Mouse (Mus musculus) ES-E14 (cell line): ENCODE measurements around the gene Tbck. TPM values are rescaled to one million over a fixed set of nuclear protein-coding genes. Genes with fewer than 3 reads are reported as not detected.
A peak's percentile ranks its signal among the peaks of the same experiment; 100 is the strongest.

Experiments
- DNase-seq: peaks from one replicate; pipeline ENCODE4 v3.0.0-alpha.2; 2013; ENCODE audit warnings: low read depth, low spot score
- H3K27ac ChIP-seq: 2 replicates; pipeline ENCODE4 v1.5.1; 2012; ENCODE audit warnings: low read depth, mild to moderate bottlenecking, low read length, moderate library complexity, mixed read lengths; ENCODE audit not compliant: poor library complexity, insufficient read depth, severe bottlenecking
- H3K36me3 ChIP-seq: 2 replicates; pipeline ENCODE4 v1.6.1; 2012; ENCODE audit warnings: mild to moderate bottlenecking, low read length, moderate library complexity, mixed read lengths; ENCODE audit not compliant: control insufficient read depth, poor library complexity, insufficient read depth, severe bottlenecking
- H3K4me1 ChIP-seq, 2 experiments: fragments of 150-350 bp in 1 of 2; sonication (generic) in 1 of 2; 2 replicates each; pipeline ENCODE4 v1.6.1; 2012; ENCODE audit warnings: low read length in 2 of 2, mild to moderate bottlenecking in 1 of 2, mixed read lengths in 1 of 2; ENCODE audit not compliant: control insufficient read depth in 2 of 2, insufficient read depth in 2 of 2, poor library complexity in 1 of 2
- H3K4me3 ChIP-seq, 2 experiments: fragments of 150-350 bp in 1 of 2; sonication (generic) in 1 of 2; 2 replicates each; pipeline ENCODE4 v1.5.1; 2012; ENCODE audit warnings: low read length in 2 of 2, low read depth in 1 of 2, mild to moderate bottlenecking in 1 of 2, mixed read lengths in 1 of 2; ENCODE audit not compliant: insufficient read depth in 1 of 2, poor library complexity in 1 of 2, severe bottlenecking in 1 of 2
- H3K9ac ChIP-seq: 2 replicates; pipeline ENCODE4 v1.6.1; 2012; ENCODE audit warnings: low read depth, mild to moderate bottlenecking, low read length, mixed read lengths; ENCODE audit not compliant: poor library complexity, insufficient read depth, severe bottlenecking
- H3K9me3 ChIP-seq: fragments of 150-350 bp; sonication (generic); 2 replicates; pipeline ENCODE4 v1.6.1; 2012; ENCODE audit warnings: low read depth, mild to moderate bottlenecking, low read length; ENCODE audit not compliant: control insufficient read depth, insufficient read depth
- CHD2 ChIP-seq: IDR thresholded peaks from 2 replicates; pipeline ENCODE4 v1.6.1; 2014; ENCODE audit warnings: mild to moderate bottlenecking, low read depth, low read length, inconsistent platforms
- HCFC1 ChIP-seq: IDR thresholded peaks from 2 replicates; pipeline ENCODE4 v1.6.1; 2012; ENCODE audit warnings: low read length, inconsistent platforms, borderline replicate concordance; ENCODE audit not compliant: insufficient read depth
- MAFK ChIP-seq: IDR thresholded peaks from 2 replicates; pipeline ENCODE4 v1.6.1; 2014; ENCODE audit warnings: mild to moderate bottlenecking, low read depth, low read length, inconsistent platforms; ENCODE audit not compliant: insufficient read depth
- ZC3H11A ChIP-seq: IDR thresholded peaks from 2 replicates; pipeline ENCODE4 v1.6.1; 2012; ENCODE audit warnings: low read depth, mild to moderate bottlenecking, inconsistent platforms, low read length, borderline replicate concordance
- ZNF384 ChIP-seq: IDR thresholded peaks from 2 replicates; pipeline ENCODE4 v1.6.1; 2012; ENCODE audit warnings: low read depth, low read length, inconsistent platforms
- in situ Hi-C, 2 experiments: fragments of 600-800 bp; cut with MboI; formaldehyde crosslinking; loops; one replicate each; pipeline ENCODE4 v1.15.1; 2025; ENCODE audit warnings: low sequenced_read_pairs in 2 of 2, inconsistent platforms in 1 of 2; ENCODE audit not compliant: unreplicated experiment in 2 of 2
- total RNA-seq: library from RNA; depleted of rRNA; stranded (reverse); fragments of 300-350 nt; gene quantifications from 2 replicates; pipeline ENCODE4 v1.2.3, GENCODE M21; 2012

The Tbck gene
- total RNA-seq, 1 experiment: 8.4 TPM

- Histone ChIP-seq H3K27ac (no peak overlapping the region), H3K4me3 (no peak overlapping the region), H3K9ac (no peak overlapping the region), H3K4me1 (no peaks in the 10 kb centered on the region), H3K36me3 (no peaks in the 10 kb centered on the region), H3K9me3 (no peaks in the 10 kb centered on the region)
- in situ Hi-C loops: no loop called here
- TF ChIP-seq ZC3H11A: no peak
- no peak for TF ChIP-seq HCFC1
- TF ChIP-seq MAFK: no peak
- TF ChIP-seq CHD2: no peak
- no peak for TF ChIP-seq ZNF384
- no peak for DNase-seq
Observed at GRCm38 (mm10) chr3:132717316-132717715, 33.4 kb downstream of the Tbck start.

DNA sequence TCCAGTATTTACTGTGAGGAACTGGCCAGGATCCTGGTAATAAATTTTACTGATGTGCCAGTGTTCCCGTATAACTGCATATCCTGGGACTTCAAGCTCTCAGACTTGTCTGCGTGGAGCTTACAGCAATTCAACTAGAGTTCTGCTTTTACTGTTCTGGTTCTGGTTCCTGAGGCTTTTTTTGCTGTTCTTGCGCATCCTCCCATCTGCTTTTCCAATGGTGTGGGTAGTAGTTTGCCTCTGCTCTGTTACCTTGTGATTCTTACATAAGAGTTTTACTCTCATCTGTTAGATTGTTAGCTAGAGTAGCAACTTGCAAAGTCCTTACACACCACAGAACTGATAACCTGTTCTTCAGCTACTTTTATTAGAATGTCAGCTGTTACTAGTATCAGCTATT lies 40.4 kb downstream of the Tbck start:
- H3K27ac ChIP-seq: no peak overlapping the region
- no peaks in the 10 kb centered on the region for H3K4me1 ChIP-seq
- in situ Hi-C loops: no loop called here
- no peak overlapping the region for H3K9ac ChIP-seq
- H3K9me3 ChIP-seq: no peaks in the 10 kb centered on the region
- peaks cover 2% of the 10 kb centered on the region; the same call in 1 of the 2 replicates for H3K36me3 ChIP-seq
- H3K4me3 ChIP-seq: no peak overlapping the region
- no peak for TF ChIP-seq MAFK
- TF ChIP-seq CHD2: no peak
- no peak for TF ChIP-seq ZNF384
- no peak for DNase-seq

GRCm38 (mm10) chr3:132744287-132745146 lies 60.6 kb downstream of the Tbck start:
- DNase-seq: no peak
- Histone ChIP-seq H3K27ac (no peak overlapping the region), H3K4me3 (no peak overlapping the region), H3K4me1 (no peaks in the 10 kb centered on the region), H3K36me3 (no peaks in the 10 kb centered on the region), H3K9me3 (no peaks in the 10 kb centered on the region), H3K9ac (no peak overlapping the region)
- TF ChIP-seq CHD2 (no peak), HCFC1 (no peak), ZC3H11A (no peak), ZNF384 (no peak), MAFK (no peak)
- in situ Hi-C loops: no loop called here

DNA sequence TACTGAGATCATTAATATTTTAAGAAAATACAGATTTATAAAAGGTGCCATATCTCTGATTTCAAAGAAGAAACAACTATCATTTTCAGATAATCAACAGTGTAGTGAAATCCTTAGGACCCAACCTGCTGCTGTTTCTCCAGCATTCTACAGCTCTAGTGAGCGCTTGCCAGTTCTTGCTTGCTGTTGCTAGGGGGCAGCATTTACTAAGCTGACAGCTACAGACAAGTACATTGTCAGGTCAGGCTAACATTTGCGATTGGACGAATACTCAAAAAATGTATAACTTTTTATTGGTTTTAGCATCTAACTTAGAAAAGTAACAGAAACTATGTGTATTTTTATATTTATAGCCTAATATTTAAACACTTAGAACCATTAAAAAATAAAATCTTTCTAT lies 63.1 kb downstream of the Tbck start:
- no peaks in the 10 kb centered on the region for H3K36me3 ChIP-seq
- H3K27ac ChIP-seq: no peak overlapping the region
- no peak overlapping the region for H3K9ac ChIP-seq
- H3K9me3 ChIP-seq: no peaks in the 10 kb centered on the region
- peak; percentile 74 for TF ChIP-seq ZC3H11A
- no peak for TF ChIP-seq ZNF384
- DNase-seq: peak; percentile 16
- no peak overlapping the region for H3K4me3 ChIP-seq
- H3K4me1 ChIP-seq: no peaks in the 10 kb centered on the region
- in situ Hi-C loops: no loop called here

DNA sequence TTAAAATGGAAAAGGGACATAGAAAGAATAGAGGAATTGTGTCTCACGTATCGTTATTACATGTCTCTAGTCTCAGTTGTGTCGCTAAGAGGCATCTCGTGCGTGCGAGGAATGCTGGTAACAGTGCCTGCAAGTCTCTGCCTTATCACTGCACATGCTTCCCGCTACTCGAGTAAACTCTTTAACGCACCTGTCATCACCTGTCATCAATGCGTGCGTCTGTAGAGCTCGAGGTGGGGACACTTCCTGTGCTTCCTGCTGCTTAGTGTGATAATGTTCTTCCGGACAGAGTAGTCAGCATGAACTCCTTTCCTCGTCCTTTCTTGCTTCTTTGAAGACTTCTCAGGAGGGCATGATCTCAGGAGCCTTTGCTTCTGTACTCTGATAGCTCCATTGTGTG lies 63.8 kb downstream of the Tbck start:
- Histone ChIP-seq H3K9me3 (no peaks in the 10 kb centered on the region), H3K9ac (no peak overlapping the region), H3K36me3 (0 out of 2 replicates have a peak, but pooled peaks cover 2% of the 10 kb centered on the region), H3K4me3 (no peak overlapping the region), H3K4me1 (no peaks in the 10 kb centered on the region), H3K27ac (no peak overlapping the region)
- no peak for TF ChIP-seq MAFK
- TF ChIP-seq CHD2: no peak
- TF ChIP-seq ZNF384: no peak
- no peak for TF ChIP-seq HCFC1
- no peak for TF ChIP-seq ZC3H11A
- DNase-seq: no peak
- in situ Hi-C loops: no loop called here
